Mouse (Mus musculus) cerebellum, postnatal 14 days (tissue): Measurements from ENCODE around the gene Wfs1.
"Not testable (repeated sequence)": the region's sequence is repeated elsewhere in the genome, so short reads cannot be mapped to it uniquely, and the experiment has no call there.

Experiments used
- DNase-seq, 2 experiments: peaks; one replicate each; pipeline ENCODE4 v3.0.0; 2021; ENCODE audit warnings: mixed read lengths in 2 of 2

The Wfs1 gene

GRCm38 (mm10) chr5:36986617-36987016 is 2.4 kb downstream of the Wfs1 start:
- DNase-seq = no peak

- DNase-seq = no peak
Observed at GRCm38 (mm10) chr5:36982271-36982670, 6.7 kb downstream of the Wfs1 start.

GRCm38 (mm10) chr5:36979631-36980030 is 9.4 kb downstream of the Wfs1 start:
- no peak for DNase-seq

- DNase-seq = no peak
Observed at GRCm38 (mm10) chr5:36979001-36979400, 10.0 kb downstream of the Wfs1 start.

GRCm38 (mm10) chr5:36977809-36978208 is 11.2 kb downstream of the Wfs1 start:
- DNase-seq = no peak

- no peak for DNase-seq
Observed at GRCm38 (mm10) chr5:36975336-36975735, 13.7 kb downstream of the Wfs1 start.

GRCm38 (mm10) chr5:36971587-36971986 is 17.4 kb downstream of the Wfs1 start:
- DNase-seq = peak; percentile 82 to 85

GRCm38 (mm10) chr5:36960501-36960900 is 28.5 kb downstream of the Wfs1 start:
- no peak for DNase-seq

- peak; percentile 89 to 94 for DNase-seq
Observed at GRCm38 (mm10) chr5:36958837-36959236, 30.2 kb downstream of the Wfs1 start.

GRCm38 (mm10) chr5:36955366-36955765 is 33.6 kb downstream of the Wfs1 start:
- DNase-seq = peak; percentile 58 to 68

GRCm38 (mm10) chr5:36952311-36952710 is 36.7 kb downstream of the Wfs1 start:
- DNase-seq = no peak

- no peak for DNase-seq
Observed at GRCm38 (mm10) chr5:36950871-36951270, 38.1 kb downstream of the Wfs1 start.

- peak; percentile 86 to 94 for DNase-seq
Observed at GRCm38 (mm10) chr5:36948831-36949230, 40.2 kb downstream of the Wfs1 start.

- DNase-seq = peak; percentile 85 to 90
Observed at GRCm38 (mm10) chr5:36946445-36946844, 42.6 kb downstream of the Wfs1 start.

GRCm38 (mm10) chr5:36945713-36946112 is 43.3 kb downstream of the Wfs1 start:
- no peak for DNase-seq

GRCm38 (mm10) chr5:36945102-36945701 is 43.8 kb downstream of the Wfs1 start:
- no peak for DNase-seq

- DNase-seq = no peak
Observed at GRCm38 (mm10) chr5:36944552-36944951, 44.5 kb downstream of the Wfs1 start.

GRCm38 (mm10) chr5:36942446-36942845 is 46.6 kb downstream of the Wfs1 start:
- no peak for DNase-seq

- DNase-seq = not testable (repeated sequence)
Observed at GRCm38 (mm10) chr5:36938991-36939390, 50.0 kb downstream of the Wfs1 start.

- DNase-seq = no peak
Observed at GRCm38 (mm10) chr5:36938021-36938420, 51.0 kb downstream of the Wfs1 start.

GRCm38 (mm10) chr5:36936548-36936947 is 52.5 kb downstream of the Wfs1 start:
- DNase-seq = peak; percentile 78 to 79

- peak; percentile 59 to 61 for DNase-seq
Observed at GRCm38 (mm10) chr5:36935486-36936473, 53.2 kb downstream of the Wfs1 start.

- no peak for DNase-seq
Observed at GRCm38 (mm10) chr5:36933383-36933782, 55.6 kb downstream of the Wfs1 start.

- DNase-seq = no peak
Observed at GRCm38 (mm10) chr5:36929376-36929775, 59.6 kb downstream of the Wfs1 start.
